Mouse (Mus musculus): ENCODE data around the gene Tpcn1.

Gene Tpcn1

DNA sequence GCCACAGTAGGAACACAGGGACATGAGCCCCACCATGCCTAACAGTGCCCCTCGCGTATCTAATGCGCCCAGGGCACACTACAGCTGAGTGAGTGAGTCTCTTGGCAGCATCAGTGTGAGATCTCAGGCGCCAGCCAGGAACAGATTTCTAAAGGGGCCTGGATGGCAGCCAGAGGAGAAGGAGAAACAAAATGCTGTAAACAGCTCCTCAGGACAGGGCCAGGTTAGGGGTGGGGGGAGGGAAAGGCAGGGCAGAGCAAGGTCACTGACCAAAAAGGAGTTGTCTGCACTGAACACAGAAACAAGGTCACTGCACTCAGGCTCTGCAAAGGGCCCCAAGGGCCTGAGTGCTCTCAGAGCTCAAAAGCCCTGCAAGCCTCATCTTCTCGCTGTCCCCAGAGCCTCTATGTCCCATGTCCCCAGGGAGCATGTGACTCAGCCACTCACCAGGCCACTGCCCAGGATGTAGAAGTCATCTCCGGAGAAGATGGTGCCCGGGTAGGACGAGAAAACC lies 97.7 kb downstream of the Tpcn1 start:
- in situ Hi-C loops (cut with MboI, MseI): no loop called here

DNA sequence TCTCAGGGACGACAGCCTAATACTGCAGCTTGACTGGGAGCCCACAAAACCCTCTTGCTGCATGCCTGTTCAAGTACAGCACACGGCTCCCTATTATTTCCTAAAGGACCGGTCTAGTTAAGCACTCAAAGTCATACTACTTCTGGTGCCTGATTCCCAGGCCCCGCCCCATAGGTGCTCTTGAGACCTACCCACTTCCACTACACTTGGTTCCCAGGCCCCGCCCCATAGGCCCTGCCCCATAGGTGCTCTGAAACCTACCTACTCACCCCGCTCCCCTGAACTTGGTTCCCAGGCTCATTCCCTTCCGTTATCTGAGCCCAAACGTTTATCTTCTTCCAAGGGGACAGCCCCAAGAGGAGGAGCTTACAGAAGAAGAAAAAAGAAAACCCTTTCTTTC lies 100.6 kb downstream of the Tpcn1 start:
- in situ Hi-C loops (cut with MboI, MseI): no loop called here

Data from T-helper 1 cell (primary cell).